Mouse (Mus musculus) liver, adult 2 months (tissue): ENCODE measurements at regions not wholly inside any gene's neighbourhood (a gene's known extent, or its start where the extent isn't known, plus 50 kb on each side); places are given as distances from the start of the nearest gene placed in this dataset.

Source experiments
- CTCF ChIP-seq: fragments of 200-500 bp; IDR thresholded peaks from 2 replicates; pipeline ENCODE4 v1.5.1; 2011; ENCODE audit warnings: low read depth, low read length, control low read depth
- POLR2A ChIP-seq: fragments of 200-500 bp; IDR thresholded peaks from 2 replicates; pipeline ENCODE4 v1.6.1; 2011; ENCODE audit warnings: low read length, control low read depth; ENCODE audit not compliant: insufficient read depth; ENCODE audit errors: extremely low read depth

- TF ChIP-seq POLR2A = no peak
- TF ChIP-seq CTCF = no peak
Observed at GRCm38 (mm10) chr4:105390378-105390777, 233.2 kb downstream of the Plpp3 start.
